Mouse (Mus musculus): ENCODE results near the gene Lpcat4. TPM values are rescaled to one million over a fixed set of nuclear protein-coding genes. Genes with fewer than 3 reads are reported as not detected.

Gene Lpcat4
- total RNA-seq (2023), result 8.8 to 11.3 TPM (median 9.9 TPM) in 4 replicates

GRCm38 (mm10) chr2:112239212-112239934, at the start of gene Lpcat4:
Gene Lpcat4 (plus strand): TSS chr2:112239468.

GRCm38 (mm10) chr2:112259241-112259962, 20.1 kb downstream of the Lpcat4 start, which contains the start of gene Nutm1:
Gene Nutm1 (minus strand): TSS chr2:112259291.

GRCm38 (mm10) chr2:112261748-112262653, 22.7 kb downstream of the Lpcat4 start, which contains the start of gene Nop10:
Gene Nop10 (plus strand): TSS chr2:112261926.

GRCm38 (mm10) chr2:112265448-112266241, 26.4 kb downstream of the Lpcat4 start, which contains the start of gene Slc12a6:
Gene Slc12a6 (plus strand): TSS chr2:112265825.

GRCm38 (mm10) chr2:112266242-112266592, 26.9 kb downstream of the Lpcat4 start, which contains the start of gene Gm21985:
Gene Gm21985 (plus strand): TSS chr2:112266314.

Other genes starting within 250 kb of the Lpcat4 start
- not detected in 4 replicates for gene Olfr1309, start 249.2 kb upstream of the Lpcat4 start, total RNA-seq (2023)
- gene Olfr1310, start 226.8 kb upstream of the Lpcat4 start, total RNA-seq (2023), result not detected in 4 replicates
- not detected in 4 replicates for gene Olfr1311, start 215.1 kb upstream of the Lpcat4 start, total RNA-seq (2023)
- gene Olfr1312, start 189.2 kb upstream of the Lpcat4 start, total RNA-seq (2023), result not detected in 4 replicates
- gene Olfr1313, start 161.6 kb upstream of the Lpcat4 start, total RNA-seq (2023), result not detected in 4 replicates
- gene Olfr1314, start 142.7 kb upstream of the Lpcat4 start, total RNA-seq (2023), result not detected in 4 replicates
- not detected in 4 replicates for gene Olfr1315-ps1, start 124.0 kb upstream of the Lpcat4 start, total RNA-seq (2023)
- not detected in 4 replicates for gene Olfr1316, start 104.5 kb upstream of the Lpcat4 start, total RNA-seq (2023)
- gene Olfr1317, start 99.1 kb upstream of the Lpcat4 start, total RNA-seq (2023), result not detected in 4 replicates
- not detected in 4 replicates for gene Olfr1318, start 85.3 kb upstream of the Lpcat4 start, total RNA-seq (2023)
- gene Nutm1, start 19.8 kb downstream of the Lpcat4 start, total RNA-seq (2023), result not detected in 4 replicates
- 66.2 to 72.1 TPM (median 69.1 TPM) in 4 replicates for gene Nop10, start 22.5 kb downstream of the Lpcat4 start, total RNA-seq (2023)
- 319 to 321 TPM (median 320 TPM) in 4 replicates for gene Slc12a6, start 26.4 kb downstream of the Lpcat4 start, total RNA-seq (2023)
- 0.40 to 1.4 TPM (median 1.3 TPM) in 3 of 4 replicates, not detected in the other for gene Gm21985, start 26.8 kb downstream of the Lpcat4 start, total RNA-seq (2023)
- gene Emc4, start 128.6 kb downstream of the Lpcat4 start, total RNA-seq (2023), result 21.4 to 29.9 TPM (median 26.6 TPM) in 4 replicates
- gene Katnbl1, start 139.7 kb downstream of the Lpcat4 start, total RNA-seq (2023), result 8.8 to 11.4 TPM (median 10.3 TPM) in 4 replicates
- gene Emc7, start 215.5 kb downstream of the Lpcat4 start, total RNA-seq (2023), result 10.0 to 11.6 TPM (median 10.8 TPM) in 4 replicates
- not detected in 4 replicates for gene Chrm5, start 241.3 kb downstream of the Lpcat4 start, total RNA-seq (2023)